In genomic region chr11:59562336-59562735, GRCm38 (mm10) we compare ENCODE assay signal across 30 mouse cellular contexts. TPM values are rescaled to one million over a fixed set of nuclear protein-coding genes. Genes with fewer than 3 reads are reported as not detected.
A peak's percentile ranks its signal among the peaks of the same experiment; 100 is the strongest.
DNase-seq lines count a peak whose midpoint lies in the region; ATAC-seq and TF ChIP-seq lines count a peak whose summit lies in the region.
"Had no signal": no experiment of that assay in that cellular context is flagged by ENCODE, and none has a peak within 500 bp of the region (broad histone marks: within the 10 kb centered on the region; RNA-seq: fewer than 3 reads in every experiment).

No protein-coding gene starts in this region.

- no peak for ATAC-seq in intestine, embryonic 15.5 days
- ATAC-seq: activated CD4-positive, CD25-positive, alpha-beta regulatory T cell, adult 4 months; CD4-positive, CD25-positive, alpha-beta regulatory T cell, adult 4 months; Patski had no signal

- no peak for TF ChIP-seq EP300 in heart, adult 2 months (IDR thresholded peaks at IDR 0.05; ENCODE audit: insufficient read depth, low read depth, low read length)

- intact Hi-C loops in heart, adult 2 months (cut with DNase I): no loop called here

- no peak for TF ChIP-seq CTCF in heart, adult 2 months (IDR thresholded peaks at IDR 0.05)

- no peak overlapping the region for H3K4me3 ChIP-seq in heart, adult 2 months
- no peak overlapping the region for H3K4me3 ChIP-seq in macrophage (ENCODE audit: inconsistent target)
- H3K4me3 ChIP-seq in intestine, embryonic 15.5 days (replicated peaks): no peak overlapping the region

- no peaks in the 10 kb centered on the region for H3K9me3 ChIP-seq in intestine, embryonic 15.5 days
- H3K9me3 ChIP-seq: G1E had no signal

- no peaks in the 10 kb centered on the region for H3K4me1 ChIP-seq in heart, adult 2 months (ENCODE audit: control insufficient read depth, insufficient read depth, low read length)
- H3K4me1 ChIP-seq in intestine, embryonic 15.5 days (replicated peaks): no peaks in the 10 kb centered on the region

- H3K36me3 ChIP-seq in heart, adult 2 months (ENCODE audit: control insufficient read depth, insufficient read depth, low read length): no peaks in the 10 kb centered on the region
- H3K36me3 ChIP-seq in macrophage (ENCODE audit: inconsistent target): peaks cover 49% of the 10 kb centered on the region
- H3K36me3 ChIP-seq in intestine, embryonic 15.5 days: no peaks in the 10 kb centered on the region
- H3K36me3 ChIP-seq: G1E had no signal

- no peak overlapping the region for H3K9ac ChIP-seq in heart, adult 2 months (ENCODE audit: low read depth, low read length)
- no peak overlapping the region for H3K9ac ChIP-seq in intestine, embryonic 15.5 days

- 82% methylated on average over 4 of the region's 4 CpGs for WGBS in heart, adult 2 months
- 93% methylated on average over 4 of the region's 4 CpGs for WGBS in macrophage (ENCODE audit: missing documents)
- WGBS in intestine, embryonic 15.5 days: 94% methylated on average over 4 of the region's 4 CpGs

- no peak overlapping the region for H3K4me2 ChIP-seq in intestine, embryonic 15.5 days (replicated peaks)

- H3K27ac ChIP-seq in heart, adult 2 months: no peak overlapping the region
- H3K27ac ChIP-seq in macrophage: peak overlapping the region; percentile 0; the same call in 1 of the 2 replicates
- H3K27ac ChIP-seq in intestine, embryonic 15.5 days: no peak overlapping the region

- DNase-seq in heart, adult 11 months: peak; percentile 18
- DNase-seq in heart, adult 2 months: no peak
- DNase-seq in ES-CJ7 (ENCODE audit: low read depth, low spot score) (peak; percentile 51), R1 (ENCODE audit: low read depth, low spot score) (peak; percentile 69)
- no peak for DNase-seq in layer of hippocampus, adult 18-20 months (ENCODE audit: low spot score in 2 of 2)
- DNase-seq in gastrocnemius, postnatal 4 days (ENCODE audit: low spot score in 2 of 2): no peak
- DNase-seq: adrenal gland, adult 2 months; adrenal gland, adult 8-10 months; adrenal gland, postnatal 10 days; adrenal gland, postnatal 14 days; adrenal gland, postnatal 25 days; adrenal gland, postnatal 36 days; B cell, adult 2 months; cerebellum, adult 11 months; cerebellum, adult 11-12 months; cerebellum, adult 18-20 months; cerebellum, adult 2 months had no signal

- H3K79me2 ChIP-seq in heart, adult 2 months (replicated peaks; ENCODE audit: control insufficient read depth, insufficient read depth, low read length): no peaks in the 10 kb centered on the region
- peaks cover 41% of the 10 kb centered on the region for H3K79me2 ChIP-seq in macrophage (ENCODE audit: inconsistent target)

- TF ChIP-seq POLR2A in heart, adult 2 months (IDR thresholded peaks at IDR 0.05; ENCODE audit: insufficient read depth, low read depth, low read length): no peak

- H3K27me3 ChIP-seq in heart, adult 2 months (ENCODE audit: control insufficient read depth, insufficient read depth, low read length): no peaks in the 10 kb centered on the region
- no peaks in the 10 kb centered on the region for H3K27me3 ChIP-seq in intestine, embryonic 15.5 days (replicated peaks)

RNA-seq across cellular contexts. Expression of gene Olfr222, which starts 13.7 kb away (rescaled TPM):
- total RNA-seq in heart, adult 2 months (2021): not detected
- polyA plus RNA-seq in heart, adult 2 months (2012; rRNA removed): not detected in 2 replicates
- total RNA-seq in macrophage (2018; cell fraction: chromatin; rRNA removed): not detected
- under 1 TPM in 5 of 26 experiments, not detected in 21; 0.04 to 0.16 (median 0.09) TPM for total RNA-seq in macrophage (2018; cell fraction: cytosol; rRNA removed)
- under 1 TPM in 2 of 26 experiments, not detected in 24; 0.35 to 0.48 TPM for total RNA-seq in macrophage (2018; cell fraction: nucleus; rRNA removed)
- polyA plus RNA-seq in macrophage (2018): not detected in 3 replicates
- total RNA-seq in layer of hippocampus, adult 18-20 months (2021): not detected
- polyA plus RNA-seq in intestine, embryonic 15.5 days (2015; fragmentation: Nextera tagmentation; extraction: Ambion mirVana): not detected in 2 replicates
- total RNA-seq in gastrocnemius, postnatal 4 days (2021): not detected
- total RNA-seq: adrenal gland, adult 18-20 months; adrenal gland, adult 2 months; adrenal gland, adult 8-10 months; adrenal gland, postnatal 10 days; adrenal gland, postnatal 14 days; adrenal gland, postnatal 25 days; adrenal gland, postnatal 36 days; adrenal gland, postnatal 4 days; CH12.LX; ES-E14; G1E; MEL had no signal
- polyA plus RNA-seq: activated CD4-positive, CD25-positive, alpha-beta regulatory T cell, adult 4 months; adrenal gland, adult 2 months; brain, embryonic 14.5 days; C2C12; CD4-positive, CD25-positive, alpha-beta regulatory T cell, adult 4 months; cerebellum, adult 2 months; G1E; Patski had no signal

RNA-seq across cellular contexts. Expression of gene Nlrp3, which starts 21.0 kb away (rescaled TPM):
- under 1 TPM; 0.45 to 0.55 TPM for total RNA-seq in heart, adult 2 months (2021)
- polyA plus RNA-seq in heart, adult 2 months (2012; rRNA removed): 0.33 and 0.38 TPM in 2 replicates
- total RNA-seq in macrophage (2018; cell fraction: chromatin; rRNA removed): 1,000 to 10,000 TPM in 11 of 26 experiments, 100 to 1,000 TPM in 14, 10 to 100 TPM in 1; 75.9 to 3,830 (median 872) TPM
- total RNA-seq in macrophage (2018; cell fraction: cytosol; rRNA removed): 100 to 1,000 TPM in 12 of 26 experiments, 10 to 100 TPM in 14; 22.4 to 664 (median 78.7) TPM
- total RNA-seq in macrophage (2018; cell fraction: nucleus; rRNA removed): 1,000 to 10,000 TPM in 7 of 26 experiments, 100 to 1,000 TPM in 17, 10 to 100 TPM in 2; 53.6 to 2,106 (median 679) TPM
- polyA plus RNA-seq in macrophage (2018): 12.7 to 36.4 TPM (median 25.2 TPM) in 3 replicates
- under 1 TPM; 0.79 to 0.92 TPM for total RNA-seq in layer of hippocampus, adult 18-20 months (2021)
- 0.35 and 0.36 TPM in 2 replicates for polyA plus RNA-seq in intestine, embryonic 15.5 days (2015; fragmentation: Nextera tagmentation; extraction: Ambion mirVana)
- under 1 TPM; 0.47 to 0.69 TPM for total RNA-seq in gastrocnemius, postnatal 4 days (2021)
- total RNA-seq: MEL had no signal
- polyA plus RNA-seq: activated CD4-positive, CD25-positive, alpha-beta regulatory T cell, adult 4 months; CD4-positive, CD25-positive, alpha-beta regulatory T cell, adult 4 months; G1E had no signal

RNA-seq across cellular contexts. Expression of gene Olfr223, which starts 30.8 kb away (rescaled TPM):
- total RNA-seq in heart, adult 2 months (2021): not detected
- not detected in 2 replicates for polyA plus RNA-seq in heart, adult 2 months (2012; rRNA removed)
- total RNA-seq in macrophage (2018; cell fraction: chromatin; rRNA removed): not detected
- total RNA-seq in macrophage (2018; cell fraction: cytosol; rRNA removed): not detected
- total RNA-seq in macrophage (2018; cell fraction: nucleus; rRNA removed): not detected
- polyA plus RNA-seq in macrophage (2018): not detected in 3 replicates
- not detected for total RNA-seq in layer of hippocampus, adult 18-20 months (2021)
- not detected in 2 replicates for polyA plus RNA-seq in intestine, embryonic 15.5 days (2015; fragmentation: Nextera tagmentation; extraction: Ambion mirVana)
- total RNA-seq in gastrocnemius, postnatal 4 days (2021): not detected
- total RNA-seq: adrenal gland, adult 18-20 months; adrenal gland, adult 2 months; adrenal gland, adult 8-10 months; adrenal gland, postnatal 10 days; adrenal gland, postnatal 14 days; adrenal gland, postnatal 25 days; adrenal gland, postnatal 36 days; adrenal gland, postnatal 4 days; CH12.LX; ES-E14; G1E; MEL had no signal
- polyA plus RNA-seq: activated CD4-positive, CD25-positive, alpha-beta regulatory T cell, adult 4 months; adrenal gland, adult 2 months; brain, embryonic 14.5 days; C2C12; CD4-positive, CD25-positive, alpha-beta regulatory T cell, adult 4 months; cerebellum, adult 2 months; G1E; Patski had no signal

RNA-seq across cellular contexts. Expression of gene Zkscan17, which starts 35.8 kb away (rescaled TPM):
- 10 to 100 TPM; 11.7 to 14.8 TPM for total RNA-seq in heart, adult 2 months (2021)
- 7.8 and 10.0 TPM in 2 replicates for polyA plus RNA-seq in heart, adult 2 months (2012; rRNA removed)
- 100 to 1,000 TPM in 1 of 26 experiments, 10 to 100 TPM in 25; 26.2 to 124 (median 43.6) TPM for total RNA-seq in macrophage (2018; cell fraction: chromatin; rRNA removed)
- total RNA-seq in macrophage (2018; cell fraction: cytosol; rRNA removed): 10 to 100 TPM in 25 of 26 experiments, 1 to 10 TPM in 1; 9.9 to 26.3 (median 16.1) TPM
- 10 to 100 TPM; 14.9 to 66.5 (median 35.2) TPM for total RNA-seq in macrophage (2018; cell fraction: nucleus; rRNA removed)
- 10.8 to 16.3 TPM (median 11.7 TPM) in 3 replicates for polyA plus RNA-seq in macrophage (2018)
- total RNA-seq in layer of hippocampus, adult 18-20 months (2021): 1 to 10 TPM; 6.5 to 6.6 TPM
- 16.3 and 16.4 TPM in 2 replicates for polyA plus RNA-seq in intestine, embryonic 15.5 days (2015; fragmentation: Nextera tagmentation; extraction: Ambion mirVana)
- 10 to 100 TPM; 21.1 to 22.0 TPM for total RNA-seq in gastrocnemius, postnatal 4 days (2021)

Comparison
In these comparisons a context has a peak if more than half of its experiments do, and no peak if none do; other contexts are left out.
1. DNase-seq: peak in heart, adult 11 months (single experiment), ES-CJ7 (single experiment) and R1 (single experiment); none in heart, adult 2 months (0 of 2), layer of hippocampus, adult 18-20 months (0 of 2) and gastrocnemius, postnatal 4 days (0 of 2).